Mouse (Mus musculus) midbrain, embryonic 14.5 days (tissue): ENCODE measurements around the gene Zfp663. TPM values are rescaled to one million over a fixed set of nuclear protein-coding genes. Genes with fewer than 3 reads are reported as not detected.

ENCODE experiments used
- ATAC-seq: fragments of 200-750 bp; cut with Nextera tagmentation; 2 replicates; pipeline ENCODE4 v1.8.0; 2017; ENCODE audit warnings: moderate number of reproducible peaks, moderate library complexity; ENCODE audit not compliant: low FRiP score, low TSS enrichment
- DNase-seq: peaks from one replicate; pipeline ENCODE4 v3.0.0-alpha.2; 2015
- H3K27ac ChIP-seq: fragments of 300-500 bp; sonication (generic); replicated peaks from 2 replicates; pipeline ENCODE4 v1.5.1; 2014; ENCODE audit warnings: mild to moderate bottlenecking, low read depth, low read length, moderate library complexity
- H3K27me3 ChIP-seq: fragments of 300-500 bp; sonication (generic); 2 replicates; pipeline ENCODE4 v1.6.1; 2014; ENCODE audit warnings: low read length, control low read depth, mixed read lengths; ENCODE audit not compliant: control insufficient read depth, insufficient read depth
- H3K36me3 ChIP-seq: fragments of 300-500 bp; sonication (generic); 2 replicates; pipeline ENCODE4 v1.6.1; 2014; ENCODE audit warnings: low read length, control low read depth; ENCODE audit not compliant: control insufficient read depth, insufficient read depth
- H3K4me1 ChIP-seq: fragments of 300-500 bp; sonication (generic); 2 replicates; pipeline ENCODE4 v1.6.1; 2014; ENCODE audit warnings: mild to moderate bottlenecking, antibody characterized with exemption, low read length, control low read depth; ENCODE audit not compliant: control insufficient read depth, insufficient read depth
- H3K4me2 ChIP-seq: fragments of 300-500 bp; sonication (generic); 2 replicates; pipeline ENCODE4 v1.6.1; 2014; ENCODE audit warnings: mild to moderate bottlenecking, low read length, moderate library complexity
- H3K4me3 ChIP-seq: fragments of 300-500 bp; sonication (generic); replicated peaks from 2 replicates; pipeline ENCODE4 v1.5.1; 2014; ENCODE audit warnings: low read depth, low read length
- H3K9ac ChIP-seq: fragments of 300-500 bp; sonication (generic); replicated peaks from 2 replicates; pipeline ENCODE4 v1.6.1; 2014; ENCODE audit warnings: mild to moderate bottlenecking, low read length, moderate library complexity
- H3K9me3 ChIP-seq: fragments of 300-500 bp; sonication (generic); 2 replicates; pipeline ENCODE4 v1.6.1; 2016; ENCODE audit warnings: low read length, control low read depth, mixed read lengths; ENCODE audit not compliant: control insufficient read depth
- WGBS: fragments of 180-500 bp; shearing (Covaris S2); extraction: QIAGEN DNeasy Blood & Tissue Kit; methylation state at CpG from one replicate; pipeline ENCODE4 v1.1.7; 2014; 5-methylcytosine and 5-hydroxymethylcytosine counted together
- polyA plus RNA-seq: library from polyadenylated mRNA; unstranded; fragments of >200 nt; fragmentation: Nextera tagmentation; extraction: Ambion mirVana; gene quantifications from 2 replicates; pipeline ENCODE4 v1.2.1, GENCODE M21; 2014

The Zfp663 gene
- polyA plus RNA-seq, 1 experiment from 2014 or later = 10.8 TPM

GRCm38 (mm10) chr2:165363282-165363681, 5.2 kb downstream of the Zfp663 start:
- Histone ChIP-seq H3K36me3 (0 out of 2 replicates have a peak, but pooled peaks cover 5% of the 10 kb centered on the region), H3K9ac (no peak overlapping the region), H3K27ac (no peak overlapping the region), H3K4me1 (peaks cover 13% of the 10 kb centered on the region), H3K9me3 (no peaks in the 10 kb centered on the region), H3K4me2 (no peak overlapping the region), H3K27me3 (no peaks in the 10 kb centered on the region), H3K4me3 (no peak overlapping the region)
- no peak for DNase-seq
- ATAC-seq = no peak
- WGBS = 83% methylated on average over 6 of the region's 6 CpGs

- peak; percentile 93 for DNase-seq
- Histone ChIP-seq H3K4me2 (no peak overlapping the region), H3K9me3 (no peaks in the 10 kb centered on the region), H3K4me1 (0 out of 2 replicates have a peak, but pooled peaks cover 4% of the 10 kb centered on the region), H3K27me3 (no peaks in the 10 kb centered on the region), H3K9ac (no peak overlapping the region), H3K36me3 (0 out of 2 replicates have a peak, but pooled peaks cover 9% of the 10 kb centered on the region), H3K27ac (no peak overlapping the region), H3K4me3 (no peak overlapping the region)
- peak; percentile 63; the same call in 1 of the 2 replicates for ATAC-seq
- WGBS = 0% methylated on average over 1 of the region's 1 CpGs
Measured at GRCm38 (mm10) chr2:165360861-165361260, 7.7 kb downstream of the Zfp663 start.

GRCm38 (mm10) chr2:165351828-165352513, 16.6 kb downstream of the Zfp663 start:
- no peaks in the 10 kb centered on the region for H3K4me1 ChIP-seq
- no peak overlapping the region for H3K27ac ChIP-seq
- H3K4me3 ChIP-seq = no peak overlapping the region
- peaks cover 24% of the 10 kb centered on the region for H3K36me3 ChIP-seq
- H3K9ac ChIP-seq = no peak overlapping the region
- 92% methylated on average over 20 of the region's 20 CpGs for WGBS
- no peak for ATAC-seq
- H3K4me2 ChIP-seq = no peak overlapping the region
- H3K9me3 ChIP-seq = peaks cover 24% of the 10 kb centered on the region
- H3K27me3 ChIP-seq = no peaks in the 10 kb centered on the region
- no peak for DNase-seq

GRCm38 (mm10) chr2:165349466-165349865, 19.1 kb downstream of the Zfp663 start:
- H3K9me3 ChIP-seq = peaks cover 24% of the 10 kb centered on the region
- H3K36me3 ChIP-seq = peaks cover 22% of the 10 kb centered on the region
- H3K4me2 ChIP-seq = no peak overlapping the region
- no peaks in the 10 kb centered on the region for H3K27me3 ChIP-seq
- peak; percentile 88 for DNase-seq
- 0 out of 2 replicates have a peak overlapping the region, but pooled peaks have one; percentile 24 for H3K9ac ChIP-seq
- peak; percentile 46; the same call in 1 of the 2 replicates for ATAC-seq
- H3K27ac ChIP-seq = no peak overlapping the region
- no peak overlapping the region for H3K4me3 ChIP-seq
- H3K4me1 ChIP-seq = no peaks in the 10 kb centered on the region
- WGBS = 18% methylated on average over 8 of the region's 8 CpGs

- no peak for DNase-seq
Measured at GRCm38 (mm10) chr2:165346180-165346579, 22.3 kb downstream of the Zfp663 start.

GRCm38 (mm10) chr2:165337191-165337590, 31.3 kb downstream of the Zfp663 start:
- no peak overlapping the region for H3K4me2 ChIP-seq
- H3K27ac ChIP-seq = no peak overlapping the region
- H3K4me3 ChIP-seq = no peak overlapping the region
- no peaks in the 10 kb centered on the region for H3K9me3 ChIP-seq
- no peaks in the 10 kb centered on the region for H3K4me1 ChIP-seq
- no peak overlapping the region for H3K9ac ChIP-seq
- no peaks in the 10 kb centered on the region for H3K36me3 ChIP-seq
- WGBS = 10% methylated on average over 3 of the region's 3 CpGs
- DNase-seq (peak; percentile 66), ATAC-seq (no peak)
- H3K27me3 ChIP-seq = no peaks in the 10 kb centered on the region

More at GRCm38 (mm10) chr2:165346180-165346579, 22.3 kb downstream of the Zfp663 start:
- Histone ChIP-seq H3K27ac (no peak overlapping the region), H3K4me1 (no peaks in the 10 kb centered on the region), H3K4me2 (no peak overlapping the region), H3K27me3 (no peaks in the 10 kb centered on the region), H3K9me3 (no peaks in the 10 kb centered on the region; the same call in 1 of the 2 replicates), H3K9ac (no peak overlapping the region), H3K36me3 (no peaks in the 10 kb centered on the region), H3K4me3 (no peak overlapping the region)
- no peak for ATAC-seq
- 90% methylated on average over 5 of the region's 5 CpGs for WGBS

- Histone ChIP-seq H3K9ac (no peak overlapping the region), H3K27me3 (no peaks in the 10 kb centered on the region; the same call in 1 of the 2 replicates), H3K27ac (no peak overlapping the region), H3K4me3 (no peak overlapping the region), H3K4me2 (no peak overlapping the region), H3K36me3 (no peaks in the 10 kb centered on the region), H3K9me3 (no peaks in the 10 kb centered on the region), H3K4me1 (peaks cover 4% of the 10 kb centered on the region; the same call in 1 of the 2 replicates)
- ATAC-seq (no peak), DNase-seq (no peak)
- WGBS = 37% methylated on average over 14 of the region's 14 CpGs
Measured at GRCm38 (mm10) chr2:165332610-165333210, 35.8 kb downstream of the Zfp663 start.

GRCm38 (mm10) chr2:165329703-165330102, 38.8 kb downstream of the Zfp663 start:
- Histone ChIP-seq H3K4me1 (peaks cover 20% of the 10 kb centered on the region), H3K27me3 (no peaks in the 10 kb centered on the region; the same call in 1 of the 2 replicates), H3K4me3 (no peak overlapping the region), H3K4me2 (no peak overlapping the region), H3K9ac (no peak overlapping the region), H3K9me3 (no peaks in the 10 kb centered on the region), H3K27ac (no peak overlapping the region), H3K36me3 (no peaks in the 10 kb centered on the region)
- ATAC-seq (no peak), DNase-seq (no peak)
- WGBS = 65% methylated on average over 3 of the region's 3 CpGs
